Comparison of ENCODE assay signal across 10 mouse cellular contexts in genomic region chr6:32355559-32355958, GRCm38 (mm10).
DNase-seq lines count a peak whose midpoint lies in the region; ATAC-seq lines count a peak whose summit lies in the region.
"Had no signal": no experiment of that assay in that cellular context is flagged by ENCODE, and none has a peak within 500 bp of the region (broad histone marks: within the 10 kb centered on the region; RNA-seq: fewer than 3 reads in every experiment).

No protein-coding gene starts in this region.

- H3K36me3 ChIP-seq in hindbrain, embryonic 14.5 days (replicated peaks; ENCODE audit: control insufficient read depth, insufficient read depth): no peaks in the 10 kb centered on the region
- H3K36me3 ChIP-seq in hindbrain, embryonic 11.5 days (ENCODE audit: control insufficient read depth, insufficient read depth, low read length): no peaks in the 10 kb centered on the region
- no peaks in the 10 kb centered on the region for H3K36me3 ChIP-seq in neural tube, embryonic 14.5 days (ENCODE audit: control insufficient read depth, insufficient read depth, low read length)
- H3K36me3 ChIP-seq: midbrain, embryonic 13.5 days had no signal

- H3K27me3 ChIP-seq in hindbrain, embryonic 14.5 days (ENCODE audit: control insufficient read depth, insufficient read depth, low read length): no peaks in the 10 kb centered on the region
- no peaks in the 10 kb centered on the region for H3K27me3 ChIP-seq in hindbrain, embryonic 11.5 days (ENCODE audit: control insufficient read depth, insufficient read depth, low read length)
- H3K27me3 ChIP-seq in neural tube, embryonic 14.5 days (ENCODE audit: control insufficient read depth, insufficient read depth, low read length): no peaks in the 10 kb centered on the region
- H3K27me3 ChIP-seq: midbrain, embryonic 13.5 days had no signal

- no peak overlapping the region for H3K27ac ChIP-seq in hindbrain, embryonic 14.5 days
- no peak overlapping the region for H3K27ac ChIP-seq in hindbrain, embryonic 11.5 days (ENCODE audit: low read depth, low read length)
- peak overlapping the region; percentile 13; the same call in 1 of the 2 replicates for H3K27ac ChIP-seq in neural tube, embryonic 14.5 days (ENCODE audit: low read depth, low read length)
- H3K27ac ChIP-seq: liver, embryonic 14.5 days; midbrain, embryonic 13.5 days had no signal

- intact Hi-C loops in left cerebral cortex, postnatal 36 days (cut with DNase I): no loop called here

- H3K4me3 ChIP-seq in hindbrain, embryonic 14.5 days (replicated peaks; ENCODE audit: low read length): no peak overlapping the region
- no peak overlapping the region for H3K4me3 ChIP-seq in hindbrain, embryonic 11.5 days (ENCODE audit: low read depth, low read length)
- H3K4me3 ChIP-seq in neural tube, embryonic 14.5 days (ENCODE audit: low read depth, low read length): no peak overlapping the region
- H3K4me3 ChIP-seq: midbrain, embryonic 13.5 days had no signal

- H3K9ac ChIP-seq in hindbrain, embryonic 14.5 days: no peak overlapping the region
- no peak overlapping the region for H3K9ac ChIP-seq in hindbrain, embryonic 11.5 days (ENCODE audit: low read depth, low read length)
- H3K9ac ChIP-seq in neural tube, embryonic 14.5 days (replicated peaks; ENCODE audit: low read depth, low read length): no peak overlapping the region
- H3K9ac ChIP-seq: liver, embryonic 14.5 days; midbrain, embryonic 13.5 days had no signal

- H3K4me1 ChIP-seq in hindbrain, embryonic 14.5 days (replicated peaks; ENCODE audit: control insufficient read depth, insufficient read depth, low read length): peaks cover 17% of the 10 kb centered on the region; the same call in 1 of the 2 replicates
- no peaks in the 10 kb centered on the region for H3K4me1 ChIP-seq in hindbrain, embryonic 11.5 days (replicated peaks; ENCODE audit: control insufficient read depth, insufficient read depth, low read length)
- H3K4me1 ChIP-seq in neural tube, embryonic 14.5 days (ENCODE audit: control insufficient read depth, insufficient read depth, low read length): peaks cover 7% of the 10 kb centered on the region; the same call in 1 of the 2 replicates

- peak; percentile 35; the same call in 1 of the 2 replicates for ATAC-seq in hindbrain, embryonic 14.5 days (ENCODE audit: low FRiP score)
- no peak for ATAC-seq in hindbrain, embryonic 11.5 days (ENCODE audit: low FRiP score)
- peak; percentile 87 for ATAC-seq in neural tube, embryonic 14.5 days (ENCODE audit: low read depth)
- ATAC-seq: midbrain, embryonic 13.5 days had no signal

- 67% methylated on average over 4 of the region's 4 CpGs for WGBS in hindbrain, embryonic 14.5 days
- 76% methylated on average over 4 of the region's 4 CpGs for WGBS in hindbrain, embryonic 11.5 days
- WGBS in neural tube, embryonic 14.5 days: 32% methylated on average over 4 of the region's 4 CpGs

- no peak overlapping the region for H3K4me2 ChIP-seq in hindbrain, embryonic 14.5 days (replicated peaks)
- H3K4me2 ChIP-seq in hindbrain, embryonic 11.5 days (replicated peaks; ENCODE audit: low read depth, low read length): no peak overlapping the region
- no peak overlapping the region for H3K4me2 ChIP-seq in neural tube, embryonic 14.5 days (ENCODE audit: low read depth, low read length)
- H3K4me2 ChIP-seq: midbrain, embryonic 13.5 days had no signal

- H3K9me3 ChIP-seq in hindbrain, embryonic 14.5 days (ENCODE audit: control insufficient read depth, low read length): no peaks in the 10 kb centered on the region
- no peaks in the 10 kb centered on the region for H3K9me3 ChIP-seq in hindbrain, embryonic 11.5 days (ENCODE audit: control insufficient read depth, low read length)
- H3K9me3 ChIP-seq in neural tube, embryonic 14.5 days (ENCODE audit: control insufficient read depth, low read length): no peaks in the 10 kb centered on the region
- H3K9me3 ChIP-seq: midbrain, embryonic 13.5 days had no signal

- peak; percentile 23 for DNase-seq in cerebellum, adult 11-12 months
- no peak for DNase-seq in cerebellum, adult 11 months
- no peak for DNase-seq in hindbrain, embryonic 14.5 days (ENCODE audit: low spot score)
- DNase-seq in hindbrain, embryonic 11.5 days (ENCODE audit: low spot score): no peak
- DNase-seq in right cerebral cortex, postnatal 10 days (ENCODE audit: low spot score in 2 of 2): peak; percentile 63 to 70
- no peak for DNase-seq in right cerebral cortex, postnatal 25 days
- DNase-seq in left cerebral cortex, postnatal 36 days (ENCODE audit: low spot score in 2 of 2): no peak

Comparison
In these comparisons a context has a peak if more than half of its experiments do, and no peak if none do; other contexts are left out.
1. DNase-seq: peak in cerebellum, adult 11-12 months (single experiment) and right cerebral cortex, postnatal 10 days (2 of 2); none in cerebellum, adult 11 months (single experiment), hindbrain, embryonic 14.5 days (single experiment), hindbrain, embryonic 11.5 days (single experiment), right cerebral cortex, postnatal 25 days (single experiment) and left cerebral cortex, postnatal 36 days (0 of 2).